Mouse (Mus musculus): ENCODE measurements around the gene Adam15. TPM values are rescaled to one million over a fixed set of nuclear protein-coding genes. Genes with fewer than 3 reads are reported as not detected.

The Adam15 gene
- polyA plus RNA-seq, 1 experiment = not detected

DNA sequence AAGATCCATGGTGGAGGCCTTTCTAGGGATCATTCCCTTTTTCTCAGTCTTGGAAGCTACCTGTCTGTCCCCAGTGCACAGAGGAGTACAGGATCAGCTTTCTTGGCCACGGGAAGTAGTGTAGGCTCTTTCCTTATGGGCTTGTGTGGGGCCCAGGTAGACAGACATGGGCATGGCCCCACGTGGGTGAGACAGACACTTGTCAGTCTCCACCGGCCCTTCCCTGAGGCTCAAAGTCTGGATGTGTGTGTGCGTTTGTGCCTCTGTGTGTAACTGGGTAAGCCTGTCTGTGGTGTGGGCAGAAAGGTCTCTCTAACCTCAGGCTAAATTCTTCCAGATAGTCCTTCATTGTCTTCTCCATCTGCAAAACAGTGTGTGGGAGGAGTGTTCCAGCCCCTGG lies 44.7 kb downstream of the Adam15 start:
- TF ChIP-seq CTCF (IDR thresholded peaks at IDR 0.05; ENCODE audit: insufficient read depth, low read depth, low read length) = no peak
- no peak for TF ChIP-seq POLR2A (IDR thresholded peaks at IDR 0.05; ENCODE audit: insufficient read depth, low read depth, low read length)
- no peak overlapping the region for H3K4me3 ChIP-seq (ENCODE audit: insufficient read depth, low read depth, low read length)
- peaks cover 10% of the 10 kb centered on the region for H3K4me1 ChIP-seq (ENCODE audit: control insufficient read depth, insufficient read depth, low read length)
- 78% methylated on average over 4 of the region's 4 CpGs for WGBS
- no peak overlapping the region for H3K27ac ChIP-seq (ENCODE audit: insufficient read depth, low read depth, low read length)

- Histone ChIP-seq H3K27ac (ENCODE audit: insufficient read depth, low read depth, low read length) (no peak overlapping the region), H3K4me3 (ENCODE audit: insufficient read depth, low read depth, low read length) (no peak overlapping the region), H3K4me1 (ENCODE audit: control insufficient read depth, insufficient read depth, low read length) (peaks cover 13% of the 10 kb centered on the region)
- WGBS = 72% methylated on average over 6 of the region's 6 CpGs
- no peak for TF ChIP-seq CTCF (IDR thresholded peaks at IDR 0.05; ENCODE audit: insufficient read depth, low read depth, low read length)
- no peak for TF ChIP-seq POLR2A (IDR thresholded peaks at IDR 0.05; ENCODE audit: insufficient read depth, low read depth, low read length)
Measured at GRCm38 (mm10) chr3:89304440-89304839, 45.4 kb downstream of the Adam15 start.

DNA sequence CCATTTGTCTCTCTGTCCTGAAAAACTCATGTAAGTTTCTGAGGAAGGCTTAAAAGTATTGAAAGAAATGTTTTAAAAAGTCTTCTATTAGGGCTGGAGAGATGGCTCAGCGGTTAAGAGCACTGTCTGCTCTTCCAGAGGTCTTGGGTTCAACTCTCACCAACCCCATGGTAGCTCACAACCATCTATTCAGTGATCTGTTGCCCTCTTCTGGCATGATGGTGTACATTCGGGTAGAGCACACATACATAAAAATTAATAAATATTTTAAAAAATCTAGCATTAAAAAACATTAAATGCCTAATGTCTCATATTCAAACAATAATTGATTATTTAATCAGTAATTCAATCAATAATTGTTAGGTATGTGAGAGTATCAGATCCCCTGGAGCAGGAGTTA lies 49.3 kb downstream of the Adam15 start:
- Histone ChIP-seq H3K4me3 (ENCODE audit: insufficient read depth, low read depth, low read length) (no peak overlapping the region), H3K4me1 (ENCODE audit: control insufficient read depth, insufficient read depth, low read length) (peaks cover 21% of the 10 kb centered on the region), H3K27ac (ENCODE audit: insufficient read depth, low read depth, low read length) (no peak overlapping the region)
- TF ChIP-seq CTCF (IDR thresholded peaks at IDR 0.05; ENCODE audit: insufficient read depth, low read depth, low read length) = no peak
- no peak for TF ChIP-seq POLR2A (IDR thresholded peaks at IDR 0.05; ENCODE audit: insufficient read depth, low read depth, low read length)
- WGBS = 81% methylated on average over 2 of the region's 2 CpGs

GRCm38 (mm10) chr3:89300071-89300470 lies 49.7 kb downstream of the Adam15 start:
- TF ChIP-seq CTCF (IDR thresholded peaks at IDR 0.05; ENCODE audit: insufficient read depth, low read depth, low read length) (no peak), POLR2A (IDR thresholded peaks at IDR 0.05; ENCODE audit: insufficient read depth, low read depth, low read length) (no peak)
- 26% methylated on average over 1 of the region's 1 CpGs for WGBS
- no peak overlapping the region for H3K4me3 ChIP-seq (ENCODE audit: insufficient read depth, low read depth, low read length)
- H3K4me1 ChIP-seq (ENCODE audit: control insufficient read depth, insufficient read depth, low read length) = peaks cover 18% of the 10 kb centered on the region
- H3K27ac ChIP-seq (ENCODE audit: insufficient read depth, low read depth, low read length) = no peak overlapping the region

- 3% methylated on average over 14 of the region's 14 CpGs for WGBS
- H3K4me3 ChIP-seq (ENCODE audit: insufficient read depth, low read depth, low read length) = peak overlapping the region; percentile 9; the same call in 1 of the 2 replicates
- peaks cover 18% of the 10 kb centered on the region for H3K4me1 ChIP-seq (ENCODE audit: control insufficient read depth, insufficient read depth, low read length)
- no peak for TF ChIP-seq CTCF (IDR thresholded peaks at IDR 0.05; ENCODE audit: insufficient read depth, low read depth, low read length)
- no peak for TF ChIP-seq POLR2A (IDR thresholded peaks at IDR 0.05; ENCODE audit: insufficient read depth, low read depth, low read length)
- 0 out of 2 replicates have a peak overlapping the region, but pooled peaks have one; percentile 1 for H3K27ac ChIP-seq (ENCODE audit: insufficient read depth, low read depth, low read length)
Measured at GRCm38 (mm10) chr3:89299499-89299898, 50.3 kb downstream of the Adam15 start.

- Histone ChIP-seq H3K4me3 (ENCODE audit: insufficient read depth, low read depth, low read length) (no peak overlapping the region), H3K4me1 (ENCODE audit: control insufficient read depth, insufficient read depth, low read length) (peaks cover 18% of the 10 kb centered on the region), H3K27ac (ENCODE audit: insufficient read depth, low read depth, low read length) (no peak overlapping the region)
- TF ChIP-seq CTCF (IDR thresholded peaks at IDR 0.05; ENCODE audit: insufficient read depth, low read depth, low read length) (no peak), POLR2A (IDR thresholded peaks at IDR 0.05; ENCODE audit: insufficient read depth, low read depth, low read length) (no peak)
- 88% methylated on average over 6 of the region's 6 CpGs for WGBS
Measured at GRCm38 (mm10) chr3:89298908-89299307, 50.9 kb downstream of the Adam15 start.

DNA sequence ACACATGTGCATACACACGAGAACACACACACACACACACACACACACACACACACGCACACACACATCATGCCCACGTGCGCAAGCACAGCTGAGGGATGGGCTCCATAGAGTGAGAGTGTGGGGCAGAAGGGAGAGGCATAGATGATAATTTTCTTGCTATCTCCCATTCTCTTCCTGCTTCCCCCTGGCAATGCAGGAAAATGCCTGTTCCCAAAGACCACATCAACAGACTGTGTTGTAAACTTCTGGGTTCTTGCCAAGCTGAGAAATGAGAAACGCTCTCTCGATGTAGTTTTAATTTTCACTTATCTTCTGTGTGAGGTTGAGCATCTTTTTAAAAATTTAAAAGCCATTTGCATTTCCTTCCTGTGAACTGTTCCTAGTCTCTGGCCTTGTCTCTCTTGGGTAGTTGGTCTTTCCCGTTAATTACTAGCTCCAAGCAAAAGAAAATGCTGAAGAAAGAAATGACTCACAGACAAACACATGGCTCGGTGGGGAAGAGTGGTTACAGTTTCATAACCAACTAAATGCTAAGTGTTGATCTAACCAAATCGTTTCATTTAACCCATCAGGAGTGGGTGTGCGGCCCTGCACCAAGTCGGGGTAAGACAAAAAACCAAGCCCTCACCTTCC lies 52.9 kb downstream of the Adam15 start:
- Histone ChIP-seq H3K27ac (ENCODE audit: insufficient read depth, low read depth, low read length) (peak overlapping the region; percentile 96), H3K4me1 (ENCODE audit: control insufficient read depth, insufficient read depth, low read length) (peaks cover 18% of the 10 kb centered on the region), H3K4me3 (ENCODE audit: insufficient read depth, low read depth, low read length) (no peak overlapping the region)
- no peak for TF ChIP-seq CTCF (IDR thresholded peaks at IDR 0.05; ENCODE audit: insufficient read depth, low read depth, low read length)
- no peak for TF ChIP-seq POLR2A (IDR thresholded peaks at IDR 0.05; ENCODE audit: insufficient read depth, low read depth, low read length)
- 25% methylated on average over 11 of the region's 11 CpGs for WGBS

DNA sequence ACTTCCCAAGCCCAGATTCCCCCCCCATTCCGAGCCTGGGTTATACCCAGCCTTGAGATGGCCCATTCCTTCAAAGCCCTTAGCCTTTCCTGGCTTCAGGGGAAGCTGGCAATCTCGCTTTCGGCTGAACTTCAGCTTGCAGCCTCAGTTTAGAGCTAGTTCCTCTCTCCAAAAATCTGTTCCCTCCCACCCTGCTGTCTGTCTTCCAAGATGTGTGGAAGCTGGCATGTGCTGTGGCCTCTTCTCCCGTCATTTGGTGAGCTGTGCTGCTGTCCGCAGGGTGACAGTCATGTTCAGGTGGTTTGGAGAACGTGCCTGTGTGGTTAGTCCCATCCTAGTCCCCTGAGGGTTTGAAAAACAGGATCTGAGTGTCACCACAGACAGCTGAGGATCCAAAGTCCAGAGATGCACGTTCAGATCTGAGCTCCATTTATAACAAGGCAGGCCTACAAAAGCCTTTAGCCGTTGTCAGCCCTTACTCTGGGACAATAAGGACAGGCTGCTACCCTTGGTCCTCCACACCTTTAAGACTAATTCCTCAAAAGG lies 54.0 kb downstream of the Adam15 start:
- WGBS = 78% methylated on average over 8 of the region's 8 CpGs
- peak overlapping the region; percentile 96 for H3K27ac ChIP-seq (ENCODE audit: insufficient read depth, low read depth, low read length)
- H3K4me1 ChIP-seq (ENCODE audit: control insufficient read depth, insufficient read depth, low read length) = peaks cover 18% of the 10 kb centered on the region
- TF ChIP-seq POLR2A (IDR thresholded peaks at IDR 0.05; ENCODE audit: insufficient read depth, low read depth, low read length) (no peak), CTCF (IDR thresholded peaks at IDR 0.05; ENCODE audit: insufficient read depth, low read depth, low read length) (no peak)
- no peak overlapping the region for H3K4me3 ChIP-seq (ENCODE audit: insufficient read depth, low read depth, low read length)

DNA sequence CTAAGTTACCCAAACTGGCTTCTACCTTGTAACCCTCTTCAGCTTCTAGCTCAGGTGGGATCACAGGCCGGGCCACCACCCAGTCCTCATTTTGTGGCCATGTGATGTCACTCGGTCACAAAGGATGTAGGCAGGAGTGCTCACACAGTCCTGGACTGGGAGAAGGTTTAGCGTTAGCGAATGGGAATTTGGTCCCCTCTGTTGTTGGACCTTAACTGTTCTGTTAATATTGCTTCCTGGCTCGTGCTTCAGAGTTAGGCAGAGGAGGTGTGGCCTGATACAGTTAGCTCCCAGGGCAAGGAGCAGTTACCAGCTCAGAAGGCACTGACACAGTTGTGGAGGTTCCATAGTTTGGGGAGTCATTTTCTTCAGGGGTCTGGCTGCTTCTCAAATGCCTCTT lies 55.6 kb downstream of the Adam15 start:
- 87% methylated on average over 5 of the region's 5 CpGs for WGBS
- TF ChIP-seq POLR2A (IDR thresholded peaks at IDR 0.05; ENCODE audit: insufficient read depth, low read depth, low read length) (no peak), CTCF (IDR thresholded peaks at IDR 0.05; ENCODE audit: insufficient read depth, low read depth, low read length) (no peak)
- Histone ChIP-seq H3K4me3 (ENCODE audit: insufficient read depth, low read depth, low read length) (no peak overlapping the region), H3K27ac (ENCODE audit: insufficient read depth, low read depth, low read length) (no peak overlapping the region), H3K4me1 (ENCODE audit: control insufficient read depth, insufficient read depth, low read length) (peaks cover 12% of the 10 kb centered on the region)

Measured in olfactory bulb, adult 2 months (tissue).